Mouse (Mus musculus) spleen, adult 2 months (tissue): ENCODE data around the gene Kifc1.

Source experiments
- CTCF ChIP-seq: fragments of 200-500 bp; IDR thresholded peaks from 2 replicates; pipeline ENCODE4 v1.5.1; 2011; ENCODE audit warnings: mild to moderate bottlenecking, inconsistent platforms; ENCODE audit not compliant: insufficient read depth, insufficient read length, insufficient replicate concordance; ENCODE audit errors: extremely low read depth
- POLR2A ChIP-seq: fragments of 200-500 bp; IDR thresholded peaks from 2 replicates; pipeline ENCODE4 v1.6.1; 2011; ENCODE audit warnings: low read depth, low read length, inconsistent platforms

- TF ChIP-seq POLR2A = peak; percentile 24; the same call in 1 of the 2 replicates
- peak; percentile 11; the same call in 1 of the 2 replicates for TF ChIP-seq CTCF
These were observed 39.2 kb upstream of the Kifc1 start, which contains the start of gene Rgl2 for GRCm38 (mm10) chr17:33929371-33930279.
